Mouse (Mus musculus) Muller cell, postnatal 12 days (primary cell): ENCODE data around the gene Srsf5.

Experiments used
- DNase-seq: peaks from one replicate; pipeline ENCODE4 v3.0.0-alpha.2; 2015; ENCODE audit errors: inconsistent ontology term

Gene Srsf5

DNA sequence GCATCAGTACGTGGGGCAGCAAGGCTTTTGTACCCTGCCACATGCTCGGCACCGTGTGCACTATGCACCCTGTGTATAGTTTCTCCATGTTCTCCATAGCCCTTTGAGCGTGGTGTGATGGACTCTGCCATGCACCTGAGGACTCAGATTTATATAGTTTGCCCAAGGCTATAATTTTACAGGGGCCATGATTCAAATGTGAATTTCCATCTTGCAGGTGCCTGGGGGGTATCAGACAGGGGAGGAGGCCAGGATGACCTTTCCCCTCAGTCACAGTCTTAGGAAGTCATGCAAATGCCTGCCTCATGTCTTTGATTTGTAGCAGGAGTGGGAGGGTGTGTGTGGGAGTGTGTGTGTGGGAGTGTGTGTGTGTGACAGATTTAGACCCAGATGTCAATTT lies 52.3 kb downstream of the Srsf5 start:
- DNase-seq, result no peak

DNA sequence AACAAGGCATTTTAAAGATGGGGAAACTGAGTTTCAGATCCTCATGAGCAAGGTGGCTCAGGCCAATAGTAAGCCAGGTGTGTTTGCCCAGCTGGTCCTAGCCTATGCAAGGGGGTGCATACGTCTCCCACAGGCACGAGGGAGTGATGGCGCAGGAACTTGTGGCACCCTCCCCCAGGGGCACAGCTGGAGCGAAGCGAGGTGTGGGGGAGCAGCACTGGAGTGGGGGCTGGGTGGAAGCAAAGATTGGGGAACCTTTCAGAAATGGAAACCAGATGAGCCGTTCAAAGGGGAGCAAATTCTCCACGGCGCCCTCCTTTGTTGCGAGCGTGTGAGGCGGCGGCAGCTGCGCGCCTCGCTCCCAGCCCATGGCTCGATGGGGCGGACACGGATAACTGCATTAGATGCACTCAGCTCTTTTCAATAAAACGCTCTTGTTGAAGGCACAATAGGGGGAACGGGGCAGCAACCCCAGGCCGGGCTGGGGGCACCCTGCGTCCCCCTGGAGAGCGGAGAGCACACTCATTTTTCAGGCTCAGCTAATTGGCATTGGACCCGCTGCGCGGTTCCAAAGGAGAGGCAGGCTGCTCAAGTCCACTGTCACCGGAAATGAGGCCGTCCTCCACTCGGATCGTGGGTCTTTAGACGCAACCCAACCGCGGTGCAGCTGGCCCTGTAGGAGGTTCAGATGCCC lies 53.4 kb downstream of the Srsf5 start:
- no peak for DNase-seq
